Mouse (Mus musculus) limb, embryonic 14.5 days (tissue): Measurements from ENCODE around the gene Nrxn3. TPM values are rescaled to one million over a fixed set of nuclear protein-coding genes. Genes with fewer than 3 reads are reported as not detected.

ENCODE experiments used
- ATAC-seq: fragments of 200-750 bp; cut with Nextera tagmentation; 2 replicates; pipeline ENCODE4 v1.8.0; 2017; ENCODE audit warnings: low read depth, moderate number of reproducible peaks, moderate TSS enrichment; ENCODE audit not compliant: low FRiP score
- DNase-seq: peaks from one replicate; pipeline ENCODE4 v3.0.0-alpha.2; 2015; ENCODE audit warnings: low spot score
- H3K27ac ChIP-seq: fragments of 300-500 bp; sonication (generic); replicated peaks from 2 replicates; pipeline ENCODE4 v1.5.1; 2014; ENCODE audit warnings: low read depth, mild to moderate bottlenecking, low read length, moderate library complexity, mixed read lengths
- H3K27me3 ChIP-seq: fragments of 300-500 bp; sonication (generic); 2 replicates; pipeline ENCODE4 v1.6.1; 2014; ENCODE audit warnings: low read length, mixed read lengths; ENCODE audit not compliant: control insufficient read depth, insufficient read depth
- H3K36me3 ChIP-seq: fragments of 300-500 bp; sonication (generic); 2 replicates; pipeline ENCODE4 v1.6.1; 2014; ENCODE audit warnings: mild to moderate bottlenecking, low read length, moderate library complexity, mixed read lengths; ENCODE audit not compliant: control insufficient read depth, insufficient read depth
- H3K4me1 ChIP-seq: fragments of 300-500 bp; sonication (generic); 2 replicates; pipeline ENCODE4 v1.6.1; 2014; ENCODE audit warnings: antibody characterized with exemption, low read length, mixed read lengths; ENCODE audit not compliant: control insufficient read depth, insufficient read depth
- H3K4me2 ChIP-seq: fragments of 300-500 bp; sonication (generic); replicated peaks from 2 replicates; pipeline ENCODE4 v1.6.1; 2014; ENCODE audit warnings: low read depth, mild to moderate bottlenecking, low read length, moderate library complexity; ENCODE audit not compliant: severe bottlenecking
- H3K4me3 ChIP-seq: fragments of 300-500 bp; sonication (generic); replicated peaks from 2 replicates; pipeline ENCODE4 v1.5.1; 2014; ENCODE audit warnings: low read length
- H3K9ac ChIP-seq: fragments of 300-500 bp; sonication (generic); 2 replicates; pipeline ENCODE4 v1.6.1; 2014; ENCODE audit warnings: mild to moderate bottlenecking, low read depth, low read length, moderate library complexity; ENCODE audit not compliant: severe bottlenecking
- H3K9me3 ChIP-seq: fragments of 300-500 bp; sonication (generic); 2 replicates; pipeline ENCODE4 v1.6.1; 2016; ENCODE audit warnings: low read length; ENCODE audit not compliant: control insufficient read depth
- POLR2A ChIP-seq: fragments of 200-500 bp; IDR thresholded peaks from 2 replicates; pipeline ENCODE4 v1.8.0; 2012; ENCODE audit warnings: inconsistent platforms, mild to moderate bottlenecking, moderate library complexity, borderline replicate concordance; ENCODE audit not compliant: insufficient read depth, insufficient read length; ENCODE audit errors: extremely low read depth
- WGBS: fragments of 180-500 bp; shearing (Covaris S2); extraction: QIAGEN DNeasy Blood & Tissue Kit; methylation state at CpG from one replicate; pipeline ENCODE4 v1.1.7; 2014; 5-methylcytosine and 5-hydroxymethylcytosine counted together
- polyA plus RNA-seq, 2 experiments: library from polyadenylated mRNA; depleted of rRNA in 1 of 2; stranded (reverse) in 1 of 2; unstranded in 1 of 2; fragments of >200 nt; fragmentation: Nextera tagmentation in 1 of 2; extraction: Ambion mirVana in 1 of 2; gene quantifications; 2 replicates each; pipeline versions ENCODE4 v1.2.1 to v1.2.3; 2012 to 2014

Nrxn3 gene
- polyA plus RNA-seq, 2 experiments: 0.74 to 1.4 TPM

DNA sequence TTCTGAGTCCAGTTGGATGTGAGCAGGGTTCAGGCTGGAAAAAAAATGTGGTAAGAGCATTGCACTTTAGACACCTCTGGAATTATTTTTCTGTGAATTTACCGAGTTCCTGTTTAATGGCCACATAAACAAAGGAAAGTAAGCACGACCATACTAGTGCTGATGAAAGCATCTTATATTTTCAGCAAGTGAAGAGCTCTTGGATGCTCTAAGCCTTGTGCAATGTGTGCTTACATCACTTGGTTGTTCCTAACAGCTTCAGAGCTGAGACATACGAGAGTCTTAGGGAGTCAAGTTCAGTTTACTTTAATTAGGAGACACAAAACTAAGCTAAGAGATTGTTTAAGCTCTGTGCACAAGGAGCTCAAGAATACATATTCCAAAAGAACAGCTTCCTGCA, 1231.0 kb downstream of the Nrxn3 start:
- WGBS: 42% methylated on average over 3 of the region's 3 CpGs

DNA sequence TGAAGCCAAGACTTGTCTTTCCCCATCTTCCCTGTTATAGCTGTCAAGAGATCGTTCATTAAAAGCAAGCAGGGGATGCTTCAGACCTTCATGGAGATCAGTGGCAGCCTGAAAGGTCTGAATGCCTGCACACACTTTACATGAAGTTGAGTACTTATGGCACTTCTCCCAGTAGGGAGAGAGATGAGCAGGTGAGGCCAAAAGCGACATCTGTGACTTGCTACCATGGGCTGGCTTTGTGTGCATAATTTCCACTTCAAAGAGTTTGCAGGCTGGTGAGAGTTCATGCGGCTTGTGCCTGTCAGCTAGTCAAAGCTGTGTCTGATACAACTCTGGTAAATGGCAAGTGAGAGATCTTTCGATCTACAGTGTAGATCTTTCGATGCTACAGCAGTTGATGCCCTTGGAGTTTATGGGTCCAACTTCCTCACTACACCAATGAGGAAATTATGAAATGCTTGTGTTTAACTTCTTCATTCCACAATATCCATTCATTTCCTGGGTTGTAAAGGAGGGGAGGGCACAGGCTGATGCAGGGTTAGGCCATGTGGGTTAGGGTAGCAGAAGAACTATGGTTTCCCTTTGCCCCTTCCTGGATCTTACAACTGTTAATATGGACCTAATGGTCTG, 1231.9 kb downstream of the Nrxn3 start:
- Histone ChIP-seq H3K27ac (no peak overlapping the region), H3K9me3 (no peaks in the 10 kb centered on the region), H3K4me3 (no peak overlapping the region), H3K4me1 (no peaks in the 10 kb centered on the region), H3K4me2 (no peak overlapping the region), H3K27me3 (no peaks in the 10 kb centered on the region), H3K36me3 (no peaks in the 10 kb centered on the region), H3K9ac (no peak overlapping the region)
- no peak for DNase-seq
- ATAC-seq: no peak
- TF ChIP-seq POLR2A: no peak
- 60% methylated on average over 5 of the region's 5 CpGs for WGBS

More for the DNA sequence above, 1231.0 kb downstream of the Nrxn3 start:
- no peaks in the 10 kb centered on the region for H3K27me3 ChIP-seq
- H3K9ac ChIP-seq: no peak overlapping the region
- no peaks in the 10 kb centered on the region for H3K36me3 ChIP-seq
- H3K4me1 ChIP-seq: no peaks in the 10 kb centered on the region
- H3K27ac ChIP-seq: no peak overlapping the region
- H3K4me3 ChIP-seq: no peak overlapping the region
- no peak for DNase-seq
- no peak for ATAC-seq
- no peak overlapping the region for H3K4me2 ChIP-seq
- no peaks in the 10 kb centered on the region for H3K9me3 ChIP-seq
- no peak for TF ChIP-seq POLR2A

DNA sequence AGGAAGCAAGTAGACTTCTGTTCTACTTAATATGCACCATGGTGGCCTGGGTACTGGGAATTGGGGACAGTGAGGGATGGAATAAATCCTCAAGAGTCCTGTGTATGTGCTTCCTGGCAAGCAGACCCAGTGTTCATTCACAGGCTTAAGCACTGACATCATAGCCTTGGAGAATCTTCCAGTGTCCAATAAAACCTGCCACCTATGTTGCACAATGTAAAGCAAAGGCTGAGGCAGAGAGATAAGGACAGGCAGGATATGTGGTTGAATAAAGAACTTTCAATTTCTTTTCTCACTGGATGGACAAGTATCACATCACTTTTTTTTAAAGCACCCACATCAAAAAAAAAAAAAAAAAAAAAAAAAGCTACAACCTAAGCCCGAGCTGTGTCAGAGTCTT, 1240.4 kb downstream of the Nrxn3 start:
- ATAC-seq (no peak), DNase-seq (no peak)
- H3K4me1 ChIP-seq: no peaks in the 10 kb centered on the region
- no peak for TF ChIP-seq POLR2A
- no peak overlapping the region for H3K9ac ChIP-seq
- no peak overlapping the region for H3K4me3 ChIP-seq
- H3K4me2 ChIP-seq: no peak overlapping the region
- 65% methylated on average over 1 of the region's 1 CpGs for WGBS
- no peaks in the 10 kb centered on the region for H3K36me3 ChIP-seq
- no peak overlapping the region for H3K27ac ChIP-seq
- H3K27me3 ChIP-seq: no peaks in the 10 kb centered on the region
- no peaks in the 10 kb centered on the region for H3K9me3 ChIP-seq

DNA sequence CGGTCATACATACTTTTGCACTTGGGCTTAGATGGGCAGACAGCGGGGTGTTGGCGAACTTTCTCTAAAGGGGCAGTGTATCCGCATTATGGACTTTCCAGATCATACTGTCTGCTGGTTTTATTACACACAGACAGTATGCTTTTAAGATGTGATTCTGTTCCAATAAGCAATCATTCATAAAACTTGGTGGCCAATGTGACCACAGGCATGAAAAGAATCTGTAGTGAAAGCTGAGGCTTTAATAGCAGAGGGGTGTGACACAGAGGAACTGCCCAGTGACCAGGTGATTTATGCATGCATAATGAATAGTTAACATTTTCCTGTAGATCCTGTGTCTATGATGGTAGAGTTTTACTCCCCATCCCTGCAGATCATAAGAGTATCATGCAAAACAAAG, 1254.0 kb downstream of the Nrxn3 start:
- no peaks in the 10 kb centered on the region for H3K36me3 ChIP-seq
- H3K4me3 ChIP-seq: no peak overlapping the region
- no peak overlapping the region for H3K9ac ChIP-seq
- no peaks in the 10 kb centered on the region for H3K4me1 ChIP-seq
- DNase-seq (no peak), ATAC-seq (no peak)
- H3K27ac ChIP-seq: no peak overlapping the region
- TF ChIP-seq POLR2A: no peak
- no peaks in the 10 kb centered on the region for H3K9me3 ChIP-seq
- 88% methylated on average over 4 of the region's 4 CpGs for WGBS
- no peaks in the 10 kb centered on the region for H3K27me3 ChIP-seq
- H3K4me2 ChIP-seq: no peak overlapping the region

DNA sequence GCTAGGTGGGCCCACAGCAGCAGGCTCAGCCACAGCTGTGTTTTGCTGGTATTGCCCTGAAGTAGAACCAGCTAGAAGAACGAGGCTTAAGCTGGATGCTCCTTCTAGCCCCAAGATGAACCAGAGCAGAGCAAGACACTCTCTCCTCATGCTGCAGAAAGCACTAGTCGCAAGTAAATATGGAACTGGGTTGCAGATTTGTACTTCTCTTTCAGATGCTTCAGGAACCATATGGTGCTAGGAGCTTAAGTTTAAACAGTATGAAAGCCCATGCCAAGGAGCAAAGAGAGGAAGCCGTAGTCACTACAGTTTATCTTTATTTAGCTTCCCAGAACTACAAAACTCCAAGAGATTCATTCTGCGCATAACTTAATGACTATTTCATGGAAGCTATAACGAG, 1254.8 kb downstream of the Nrxn3 start:
- Histone ChIP-seq H3K4me2 (no peak overlapping the region), H3K9me3 (no peaks in the 10 kb centered on the region), H3K9ac (no peak overlapping the region), H3K36me3 (no peaks in the 10 kb centered on the region), H3K4me1 (no peaks in the 10 kb centered on the region), H3K4me3 (no peak overlapping the region), H3K27me3 (no peaks in the 10 kb centered on the region), H3K27ac (no peak overlapping the region)
- ATAC-seq: no peak
- TF ChIP-seq POLR2A: no peak
- 70% methylated on average over 5 of the region's 5 CpGs for WGBS
- DNase-seq: no peak

DNA sequence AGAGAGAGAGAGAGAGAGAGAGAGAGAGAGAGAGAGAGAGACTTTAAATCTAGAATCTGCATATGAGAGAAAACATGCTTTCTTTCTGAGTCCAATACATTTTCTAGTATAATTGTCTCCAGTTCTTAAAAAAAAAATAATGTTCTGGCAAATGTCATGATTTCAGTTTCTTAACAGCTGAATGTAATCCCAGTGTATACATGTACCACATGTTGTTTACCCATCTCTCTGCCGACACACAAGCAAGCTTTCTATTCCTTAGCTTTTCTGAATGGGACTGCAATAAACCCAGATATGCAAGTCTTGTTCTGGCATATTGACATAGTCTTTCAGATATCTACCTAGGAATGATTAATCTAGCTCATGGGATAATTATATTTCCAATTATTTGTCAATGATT, 1256.5 kb downstream of the Nrxn3 start:
- H3K9ac ChIP-seq: no peak overlapping the region
- no peaks in the 10 kb centered on the region for H3K4me1 ChIP-seq
- no peak for DNase-seq
- no peaks in the 10 kb centered on the region for H3K36me3 ChIP-seq
- H3K4me3 ChIP-seq: no peak overlapping the region
- ATAC-seq: no peak
- no peak for TF ChIP-seq POLR2A
- H3K4me2 ChIP-seq: no peak overlapping the region
- no peak overlapping the region for H3K27ac ChIP-seq
- no peaks in the 10 kb centered on the region for H3K9me3 ChIP-seq
- WGBS: 89% methylated on average over 1 of the region's 1 CpGs
- no peaks in the 10 kb centered on the region for H3K27me3 ChIP-seq
